Mouse (Mus musculus): ENCODE data around the gene Dnase1l3.
A peak's percentile ranks its signal among the peaks of the same experiment; 100 is the strongest.

Gene Dnase1l3

DNA sequence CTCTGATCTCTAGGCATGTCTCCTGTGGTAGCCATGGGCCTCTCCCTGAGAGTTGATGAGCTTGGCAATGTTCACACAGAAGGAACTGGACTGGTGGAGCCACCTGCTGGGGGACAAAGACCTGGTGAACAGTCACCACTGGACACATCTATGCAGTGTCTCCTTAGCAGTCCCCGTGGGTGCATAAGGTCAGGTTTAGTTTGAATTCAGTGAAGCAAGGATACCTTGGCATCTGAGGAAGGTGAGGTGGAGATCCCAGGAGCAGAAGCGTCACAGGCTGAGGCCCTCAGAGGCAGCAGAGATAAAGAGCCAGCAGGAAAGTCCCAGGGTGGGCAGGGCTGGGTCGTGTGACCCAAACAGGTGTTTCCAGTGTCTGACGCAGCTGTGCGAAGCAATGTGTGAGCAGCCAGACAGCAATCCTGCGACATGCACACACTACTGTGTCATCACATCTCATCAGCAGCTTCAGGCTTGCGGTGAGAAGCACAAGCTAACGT, at the start of gene Dnase1l3:
Gene Dnase1l3, minus strand, starts transcription at position 303 of the 497 bp plus-strand sequence.
- peak; percentile 60 for DNase-seq (ENCODE audit: low spot score)

DNA sequence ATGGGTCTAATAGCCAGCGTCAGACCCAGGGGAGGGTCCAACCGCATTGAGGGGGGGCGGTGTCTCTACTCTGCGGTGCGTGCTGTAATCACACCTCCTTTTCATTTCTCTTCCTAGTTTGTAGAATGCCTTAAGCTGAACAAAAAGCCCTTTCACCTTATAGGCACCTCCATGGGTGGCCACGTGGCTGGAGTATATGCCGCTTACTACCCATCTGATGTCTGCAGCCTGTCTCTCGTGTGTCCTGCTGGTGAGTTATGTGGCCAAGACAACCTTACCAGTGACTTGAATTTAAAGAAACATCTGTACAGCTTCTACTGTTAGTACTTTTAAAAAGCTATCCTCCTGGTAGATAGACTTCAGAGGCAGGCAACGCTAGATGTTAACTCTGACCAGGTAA, 48.2 kb upstream of the Dnase1l3 start:
- no peak for DNase-seq (ENCODE audit: low spot score)

DNA sequence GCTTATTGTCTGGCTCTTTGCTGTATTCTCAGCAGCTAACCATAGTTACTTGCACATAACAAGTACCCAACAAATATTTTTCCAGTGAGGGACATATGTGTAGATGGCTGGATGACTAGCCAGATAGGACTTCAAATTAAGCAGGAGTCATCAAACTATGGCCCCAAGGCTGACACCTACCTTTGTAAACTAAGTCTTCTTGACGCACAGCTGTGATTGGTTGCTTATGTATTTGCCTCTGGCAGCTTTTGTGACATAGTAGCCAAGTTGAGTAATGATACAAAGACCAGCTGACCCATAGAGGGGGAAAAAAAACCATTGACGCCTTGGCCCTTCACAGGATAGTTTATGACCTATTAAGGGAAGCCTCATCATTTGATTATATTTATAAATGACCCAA, 47.7 kb upstream of the Dnase1l3 start:
- DNase-seq (ENCODE audit: low spot score) = no peak

DNA sequence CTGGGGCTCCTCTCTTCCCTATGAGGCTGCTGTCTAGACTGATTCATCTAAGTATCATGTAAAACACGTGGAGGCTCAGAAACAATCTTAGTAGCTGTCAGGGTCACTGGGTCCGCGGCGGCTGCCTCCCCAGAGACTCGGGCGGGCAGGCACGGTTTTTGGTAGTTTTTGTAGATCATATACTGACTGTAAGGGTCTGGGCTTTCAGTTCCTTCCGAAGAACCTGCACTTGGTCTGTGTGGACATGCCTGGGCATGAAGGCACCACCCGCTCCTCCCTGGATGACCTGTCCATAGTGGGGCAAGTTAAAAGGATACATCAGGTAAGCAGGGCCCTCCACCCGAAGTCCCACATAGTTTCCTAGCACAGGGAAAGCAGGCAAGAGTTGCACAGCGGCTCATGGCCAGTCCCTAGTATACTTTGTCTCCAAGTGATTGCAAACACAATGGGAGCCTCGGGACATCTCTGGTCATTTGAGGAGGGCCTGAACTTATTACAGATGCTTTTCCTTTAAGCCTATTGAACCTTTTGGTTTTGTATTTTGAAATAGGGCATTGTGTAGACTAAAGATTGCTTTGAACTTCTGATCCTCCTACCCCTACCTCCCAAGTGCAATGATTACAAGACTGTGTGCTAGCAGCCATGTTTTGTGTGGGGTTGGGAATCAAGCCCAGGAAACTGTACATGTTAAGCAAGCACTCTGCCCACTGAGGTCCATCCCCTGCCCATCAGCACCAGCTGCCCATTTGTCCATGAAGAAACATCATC, 46.7 kb upstream of the Dnase1l3 start:
- DNase-seq (ENCODE audit: low spot score) = no peak

DNA sequence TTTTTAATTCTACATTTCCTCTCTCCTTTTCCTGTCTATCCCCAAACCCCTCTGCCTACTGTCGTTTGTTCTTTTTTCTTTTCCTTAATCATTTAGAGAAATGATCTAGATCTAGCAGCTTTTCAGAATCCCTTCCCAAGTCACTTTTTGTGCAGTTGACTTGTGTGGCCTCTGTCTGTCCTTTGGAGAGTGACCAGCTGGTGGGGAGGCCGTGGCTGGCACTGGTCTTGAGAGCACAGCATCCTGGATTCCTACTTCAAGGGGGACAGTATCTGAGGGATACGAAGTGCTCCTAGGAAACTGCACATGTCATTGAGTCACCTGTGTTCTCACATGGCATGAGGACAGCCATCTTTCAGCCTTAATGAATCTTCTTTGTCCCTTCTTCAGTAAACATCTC, 45.8 kb upstream of the Dnase1l3 start:
- no peak for DNase-seq (ENCODE audit: low spot score)

DNA sequence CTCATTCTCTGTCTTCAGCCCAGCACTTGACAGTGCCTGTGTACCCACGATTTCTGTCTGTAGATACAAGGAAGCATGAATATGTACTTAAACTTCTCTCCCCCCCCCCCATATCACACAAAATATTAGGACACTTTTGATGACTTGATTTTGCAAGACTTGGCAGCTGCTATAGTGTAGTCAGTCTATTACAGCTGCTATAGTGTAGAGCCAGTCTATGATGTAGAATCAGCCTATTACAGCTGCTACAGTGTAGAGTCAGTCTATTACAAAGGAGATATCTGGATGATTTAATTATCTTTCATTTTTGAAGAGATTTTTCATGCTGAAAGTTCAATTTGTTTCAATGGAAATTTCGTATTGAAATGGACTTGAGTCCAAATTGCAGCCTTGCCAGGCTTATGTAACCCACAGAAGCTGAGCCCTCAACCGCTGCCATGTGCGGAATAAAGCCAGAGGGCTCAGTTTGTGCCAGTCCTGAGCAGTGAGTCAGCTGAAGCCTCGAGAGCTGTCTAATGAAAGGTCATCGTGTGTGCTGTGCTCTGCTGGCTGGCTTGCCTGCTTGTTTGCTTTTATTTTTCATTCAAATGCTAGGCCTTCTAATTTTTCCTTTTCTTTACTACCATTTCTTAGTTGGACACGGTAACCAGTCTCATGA, 44.5 kb upstream of the Dnase1l3 start:
- DNase-seq (ENCODE audit: low spot score) = peak; percentile 44

DNA sequence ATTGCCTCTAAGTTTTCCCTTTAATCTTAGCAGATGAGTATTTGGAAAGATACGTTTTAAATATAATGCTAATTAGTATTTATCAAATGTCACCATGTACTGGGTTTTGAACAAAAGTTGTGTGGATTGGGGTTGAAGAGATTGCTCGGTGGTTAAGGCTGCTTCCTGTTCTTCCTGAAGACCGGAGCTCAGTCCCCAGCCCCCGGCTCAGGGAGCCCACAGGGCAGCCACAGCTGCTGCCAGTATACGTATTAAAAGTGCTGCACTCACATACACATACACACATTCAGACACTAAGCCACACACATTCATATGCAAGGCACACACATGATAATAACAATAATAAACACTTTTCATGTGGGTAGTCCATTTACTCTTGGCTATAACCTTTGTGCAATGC, 43.8 kb upstream of the Dnase1l3 start:
- DNase-seq (ENCODE audit: low spot score) = no peak

DNA sequence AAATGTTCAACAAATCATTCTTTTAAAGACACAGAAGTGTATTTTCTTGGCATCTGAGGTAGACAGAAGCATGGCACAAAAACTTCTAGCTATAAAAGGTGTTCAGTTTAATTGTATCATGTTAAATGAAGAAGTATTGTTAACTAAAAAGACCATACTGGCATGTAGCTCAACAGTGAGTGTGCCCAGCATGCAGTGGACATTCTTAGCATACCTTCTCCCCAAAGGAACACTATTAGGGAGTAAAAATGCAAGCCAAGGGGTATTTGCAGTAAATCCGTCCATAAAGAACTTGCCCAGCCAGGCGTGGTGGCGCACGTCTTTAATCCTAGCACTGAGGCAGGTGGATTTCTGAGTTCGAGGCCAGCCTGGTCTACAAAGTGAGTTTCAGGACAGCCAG, 42.0 kb upstream of the Dnase1l3 start:
- DNase-seq (ENCODE audit: low spot score) = no peak

DNA sequence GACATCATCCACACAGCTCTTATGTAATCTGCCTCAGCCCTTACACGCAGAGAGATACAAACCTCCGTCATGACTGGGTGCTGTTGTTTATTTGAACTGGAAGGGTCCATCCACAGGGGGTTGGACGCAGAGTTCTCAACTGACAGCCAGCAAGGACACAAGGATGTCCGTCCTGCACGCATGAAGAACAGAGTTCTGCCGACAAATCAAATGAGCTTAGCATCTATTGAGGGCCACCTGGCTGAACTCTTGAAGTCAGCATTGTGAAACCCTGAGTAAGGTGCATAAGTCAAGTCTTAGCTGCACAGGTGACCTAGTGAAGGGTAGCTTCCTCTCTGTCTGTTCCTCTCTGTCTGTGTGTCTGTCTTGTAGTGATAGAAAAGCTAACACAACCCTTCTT, 41.6 kb upstream of the Dnase1l3 start:
- DNase-seq (ENCODE audit: low spot score) = no peak

DNA sequence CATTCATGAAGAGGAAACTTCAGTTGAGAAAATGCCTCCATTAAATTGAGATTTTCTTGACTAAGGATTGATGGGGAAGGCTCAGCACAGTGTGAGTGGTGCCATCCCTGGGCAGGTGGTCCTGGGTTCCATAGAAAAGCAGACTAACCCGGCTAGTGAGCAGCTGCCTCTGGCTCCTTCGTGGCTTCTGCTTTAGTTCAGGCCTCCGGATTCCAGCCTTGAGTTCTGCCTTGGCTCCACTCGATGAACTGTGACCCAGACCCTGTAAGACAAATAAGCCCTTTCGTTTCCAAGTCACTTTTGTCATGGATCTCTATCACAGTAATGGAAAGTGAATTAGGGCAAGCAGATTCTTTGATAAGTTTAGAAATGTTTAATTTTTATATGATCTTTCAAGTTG, 40.2 kb upstream of the Dnase1l3 start:
- DNase-seq (ENCODE audit: low spot score) = no peak

DNA sequence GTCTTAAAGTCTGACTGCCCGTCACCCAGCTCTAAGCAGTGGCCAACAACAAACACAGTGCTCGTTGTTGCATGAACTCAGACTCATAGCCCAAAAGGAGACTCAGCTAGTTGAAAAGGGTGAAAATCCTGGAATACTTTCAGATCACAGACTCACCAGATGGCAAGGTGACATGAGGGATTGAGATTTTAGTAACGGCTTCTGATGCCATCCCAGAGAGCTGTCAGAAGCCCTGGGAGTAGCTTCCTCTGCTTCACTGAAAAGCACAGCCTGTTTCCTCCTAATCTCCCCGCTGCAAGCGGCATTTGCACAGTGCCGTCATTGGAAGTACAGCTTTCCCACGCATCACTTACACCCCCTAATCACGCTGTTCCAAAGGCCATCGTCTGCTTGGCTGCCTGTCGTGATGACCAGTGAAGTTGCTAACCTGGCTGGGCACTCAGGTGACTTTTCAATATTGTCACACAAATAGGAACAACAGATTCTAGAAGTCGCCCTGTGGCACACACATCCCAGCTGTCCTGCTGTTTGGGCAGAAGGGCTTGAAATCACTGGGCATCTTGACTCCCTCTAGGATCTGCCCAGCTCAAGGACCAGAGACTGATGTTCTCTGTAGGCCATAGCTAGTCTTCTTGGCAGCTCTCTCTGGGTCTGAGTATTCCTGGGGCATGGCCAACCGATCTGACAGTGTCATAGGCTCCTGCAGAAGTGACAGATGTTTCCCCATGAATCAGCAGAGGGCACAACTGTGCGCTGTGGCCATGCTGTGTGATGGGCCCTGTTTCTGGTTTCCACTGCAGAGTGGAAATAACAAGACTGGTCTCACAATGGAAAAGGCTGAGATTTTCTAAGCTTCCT, 37.9 kb upstream of the Dnase1l3 start:
- DNase-seq (ENCODE audit: low spot score) = no peak

DNA sequence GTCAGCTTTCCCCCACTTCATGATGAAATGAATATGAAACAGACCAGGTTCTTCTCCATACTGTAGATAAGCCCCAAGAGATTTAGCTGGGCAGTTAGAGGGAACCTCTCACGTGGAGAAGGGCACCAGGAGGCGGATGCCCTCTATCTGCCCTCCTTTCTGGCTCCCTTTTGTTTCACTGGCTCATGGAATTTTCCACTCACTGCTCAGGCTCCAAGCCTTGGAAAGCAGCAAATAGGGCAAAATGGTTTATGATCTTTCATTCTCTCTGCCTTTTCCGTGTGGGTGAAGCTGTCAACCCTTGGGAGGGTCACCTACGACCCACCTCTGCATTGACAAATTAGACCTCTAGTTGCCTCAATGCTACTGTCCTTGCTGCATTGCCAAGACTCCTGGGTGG, 36.2 kb upstream of the Dnase1l3 start:
- no peak for DNase-seq (ENCODE audit: low spot score)

DNA sequence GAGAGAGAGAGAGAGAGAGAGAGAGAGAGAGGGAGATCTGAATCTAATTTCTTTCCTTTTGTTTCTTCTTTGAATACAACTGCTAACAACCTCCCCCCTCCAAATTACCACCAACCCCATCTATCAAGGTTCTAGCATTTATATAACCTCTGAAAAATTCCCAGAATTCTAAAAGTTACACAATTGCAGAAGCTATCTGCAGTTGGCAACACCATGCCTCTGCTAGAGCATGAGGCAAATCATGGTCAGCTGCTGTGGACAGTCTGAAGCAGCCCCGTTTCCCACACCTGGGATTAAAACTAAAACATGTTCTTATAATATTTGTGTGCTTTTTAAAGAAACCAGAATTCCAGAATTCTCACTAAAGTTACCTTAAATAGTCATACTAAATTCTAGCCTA, 35.4 kb upstream of the Dnase1l3 start:
- no peak for DNase-seq (ENCODE audit: low spot score)

DNA sequence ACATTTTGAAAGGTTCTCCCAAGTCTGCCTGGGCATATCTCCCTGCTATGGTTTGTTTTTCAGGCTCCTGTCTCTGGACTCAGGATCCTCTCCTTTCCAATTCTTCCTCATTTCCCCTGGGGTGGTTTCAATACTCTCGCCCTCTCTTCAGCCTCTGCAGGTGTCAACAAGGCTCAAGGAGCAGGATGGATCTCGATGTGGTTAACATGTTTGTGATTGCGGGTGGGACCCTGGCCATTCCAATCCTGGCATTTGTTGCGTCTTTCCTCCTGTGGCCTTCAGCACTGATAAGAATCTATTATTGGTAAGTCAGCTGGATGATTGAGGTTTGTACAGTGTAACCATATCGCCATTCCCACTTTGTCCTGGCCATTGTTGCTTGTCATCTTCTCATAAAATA, 33.7 kb upstream of the Dnase1l3 start:
- DNase-seq (ENCODE audit: low spot score) = no peak

DNA sequence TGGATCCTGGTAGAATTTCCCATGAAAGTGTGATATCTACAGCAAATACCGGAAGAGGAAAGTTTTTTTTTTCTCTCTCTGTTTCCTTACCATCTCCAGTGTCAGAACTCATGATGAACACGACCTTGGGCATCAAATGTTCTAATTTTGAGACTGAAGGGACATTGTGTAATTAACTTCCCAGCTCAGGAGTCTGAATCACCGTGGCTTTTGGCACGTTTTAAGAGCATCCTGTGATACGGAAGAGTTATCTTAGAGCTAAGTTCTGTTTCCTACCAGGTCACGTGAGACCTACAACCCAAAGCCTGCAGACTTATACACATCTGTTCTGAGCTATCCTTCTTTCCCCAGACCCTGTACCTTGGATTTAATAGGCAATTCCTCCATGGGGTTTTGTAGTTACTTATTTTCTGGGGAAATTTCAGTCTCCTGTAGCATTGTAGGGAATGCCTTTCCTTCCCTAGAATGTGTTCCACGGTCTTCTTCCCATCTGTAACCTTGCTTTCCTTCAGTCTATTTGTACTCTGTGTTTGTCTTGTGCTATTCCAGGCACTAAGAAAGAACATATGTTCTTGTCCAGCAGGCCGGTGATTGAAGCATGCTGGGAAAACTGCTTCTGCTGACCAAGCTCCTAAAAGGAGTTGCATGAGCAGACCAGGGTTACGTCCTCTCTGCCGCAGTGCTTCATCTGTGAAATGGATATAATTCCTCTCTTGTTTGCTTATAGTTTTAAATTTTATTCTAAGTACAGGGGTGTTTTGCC, 32.6 kb upstream of the Dnase1l3 start:
- DNase-seq (ENCODE audit: low spot score) = no peak

DNA sequence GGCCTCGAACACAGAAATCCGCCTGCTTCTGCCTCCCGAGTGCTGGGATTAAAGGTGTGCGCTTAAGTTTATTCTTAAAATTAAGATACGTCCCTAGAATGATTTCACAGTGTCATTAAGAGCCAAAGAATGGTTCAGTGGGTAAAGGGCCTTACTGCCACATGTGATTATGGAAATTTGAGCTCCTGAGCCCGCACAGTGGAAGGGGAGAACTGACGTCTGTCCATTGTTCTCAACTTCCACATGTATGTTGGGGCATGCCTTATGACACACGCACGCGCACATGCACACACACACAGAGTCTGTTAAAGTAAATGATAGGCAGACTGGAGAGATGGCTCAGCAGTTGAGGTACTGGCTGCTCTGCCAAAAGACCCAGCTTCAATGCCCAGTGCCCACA, 30.6 kb upstream of the Dnase1l3 start:
- DNase-seq (ENCODE audit: low spot score) = no peak

DNA sequence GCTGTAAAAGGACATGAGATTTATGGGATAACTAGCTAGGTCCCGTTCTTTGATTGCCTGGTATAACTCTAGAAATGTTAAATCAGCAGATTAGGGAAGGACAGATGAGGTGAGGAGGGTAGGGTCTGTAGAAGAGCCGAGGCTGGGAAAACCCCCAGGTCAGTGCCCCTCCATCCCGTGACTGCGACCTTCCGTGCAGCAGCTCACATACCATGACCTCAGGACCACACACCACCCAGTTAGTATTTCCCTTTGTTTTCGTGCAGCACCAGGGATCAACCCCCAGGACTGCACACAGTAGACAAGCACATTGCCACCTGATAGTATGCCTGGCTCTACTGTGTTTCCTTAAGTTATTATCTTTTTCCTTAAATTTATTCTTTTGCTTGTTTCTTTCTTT, 30.1 kb upstream of the Dnase1l3 start:
- no peak for DNase-seq (ENCODE audit: low spot score)

DNA sequence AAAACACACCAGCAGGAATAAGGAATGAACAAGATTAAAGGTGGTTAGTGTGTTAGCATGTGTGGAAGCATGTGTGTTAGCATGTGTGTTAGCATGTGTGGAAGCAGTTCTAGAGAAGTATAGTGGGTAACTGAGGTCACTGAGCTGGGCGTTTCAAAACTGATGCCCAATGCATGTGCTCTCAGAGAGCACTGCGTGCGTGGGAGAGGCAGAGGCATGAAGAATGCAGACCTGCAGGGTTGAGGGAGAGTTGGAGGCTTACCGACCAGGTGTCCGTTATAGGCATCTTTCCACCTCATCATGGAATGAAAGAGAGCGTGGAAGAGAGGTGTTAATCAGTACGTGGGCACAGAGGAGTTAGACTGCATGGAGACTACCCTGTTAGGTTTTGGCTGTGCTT, 26.2 kb upstream of the Dnase1l3 start:
- DNase-seq (ENCODE audit: low spot score) = no peak

DNA sequence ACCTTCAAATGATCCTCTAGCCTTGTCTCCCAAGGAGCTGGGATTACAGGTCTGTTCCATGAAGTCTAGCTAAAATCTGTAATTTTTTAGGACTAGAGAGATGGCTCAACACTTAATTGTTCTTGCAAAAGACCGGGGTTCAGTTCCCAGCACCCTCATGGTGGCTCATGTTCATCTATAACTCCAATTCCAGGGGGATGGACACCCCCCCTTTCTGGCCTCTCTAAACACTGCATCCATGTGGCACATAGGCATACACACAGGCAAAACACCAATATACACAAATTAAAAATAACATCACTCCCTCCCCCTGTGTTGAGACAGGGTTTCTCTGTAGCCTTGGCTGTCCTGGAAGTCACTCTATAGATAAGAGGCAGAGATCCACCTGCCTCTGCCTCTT, 25.6 kb upstream of the Dnase1l3 start:
- DNase-seq (ENCODE audit: low spot score) = no peak

DNA sequence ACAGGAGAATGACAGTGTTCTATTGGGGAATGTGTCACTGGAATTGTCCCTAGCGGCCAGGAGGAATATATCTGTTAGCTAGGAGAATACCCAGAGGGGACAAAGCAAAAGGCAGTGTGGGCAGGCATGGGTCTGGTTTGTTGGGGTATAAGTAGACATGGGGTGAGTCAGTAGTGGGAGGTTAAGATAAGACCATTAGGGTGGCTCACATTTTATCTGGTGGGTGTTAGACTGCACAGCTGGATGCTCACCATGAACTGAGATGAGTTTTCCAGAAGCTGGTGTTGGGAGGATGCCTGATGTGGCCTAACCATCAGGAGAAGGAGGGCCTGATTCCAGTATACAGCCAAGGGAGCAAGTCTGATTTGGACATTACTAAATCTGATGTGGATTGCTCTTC, 22.6 kb upstream of the Dnase1l3 start:
- DNase-seq (ENCODE audit: low spot score) = no peak

DNA sequence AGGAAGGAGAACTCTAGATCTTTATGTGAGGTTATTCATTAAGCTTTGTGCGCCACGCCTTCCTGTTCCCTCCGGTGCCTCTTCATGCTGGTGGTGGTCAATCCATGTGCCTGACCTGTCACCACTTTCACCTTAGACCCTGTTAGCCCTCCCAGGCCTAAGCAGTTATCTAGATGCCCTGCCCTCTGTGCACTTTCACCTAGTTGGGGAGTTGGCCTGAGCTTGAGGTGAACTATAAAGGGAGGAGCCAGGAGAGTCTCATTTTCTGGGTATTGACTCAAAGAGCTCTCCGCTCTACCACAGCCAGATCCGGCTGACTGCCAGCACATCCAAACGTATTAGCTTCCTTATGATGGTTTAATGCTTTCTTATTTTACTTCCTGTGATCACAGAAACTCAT, 21.9 kb upstream of the Dnase1l3 start:
- DNase-seq (ENCODE audit: low spot score) = peak; percentile 66

DNA sequence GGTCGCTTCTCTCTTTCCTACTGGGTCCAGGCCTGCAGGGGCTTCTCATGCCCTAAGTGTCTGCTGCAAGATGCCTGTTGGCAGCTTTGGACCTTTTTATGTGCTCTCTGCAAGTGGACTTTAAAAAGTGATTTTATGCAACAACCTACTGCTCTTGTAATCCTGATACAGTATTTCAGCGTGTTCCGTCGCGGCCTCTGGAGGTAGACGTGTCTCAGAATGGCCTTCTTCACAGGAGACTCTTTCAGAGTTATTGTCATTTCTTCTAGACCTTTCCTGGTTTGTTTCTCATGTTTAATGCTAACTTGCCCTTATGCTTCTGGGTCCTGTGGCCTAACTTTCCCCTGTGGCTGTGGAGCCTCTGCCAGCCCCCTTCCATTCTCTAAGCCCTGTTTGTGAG, 21.4 kb upstream of the Dnase1l3 start:
- no peak for DNase-seq (ENCODE audit: low spot score)

Data from urinary bladder, postnatal 14 days (tissue).